Mouse (Mus musculus): Measurements from ENCODE around the gene 2310009B15Rik. TPM values are rescaled to one million over a fixed set of nuclear protein-coding genes. Genes with fewer than 3 reads are reported as not detected.

Gene 2310009B15Rik
- total RNA-seq, 4 experiments from 2014 or later = 21.3 to 24.4 (median 22.3) TPM

GRCm38 (mm10) chr1:138842756-138843155 lies 13.9 kb downstream of the 2310009B15Rik start:
- DNase-seq (ENCODE audit: low spot score in 2 of 2) = no peak

- DNase-seq (ENCODE audit: low spot score in 2 of 2) = no peak
Observed at GRCm38 (mm10) chr1:138842315-138842714, 14.3 kb downstream of the 2310009B15Rik start.

- DNase-seq (ENCODE audit: low spot score in 2 of 2) = no peak
Observed at GRCm38 (mm10) chr1:138841306-138842095, 15.2 kb downstream of the 2310009B15Rik start.

- no peak for DNase-seq (ENCODE audit: low spot score in 2 of 2)
Observed at GRCm38 (mm10) chr1:138840440-138841305, 16.0 kb downstream of the 2310009B15Rik start.

GRCm38 (mm10) chr1:138839809-138840430 lies 16.7 kb downstream of the 2310009B15Rik start:
- no peak for DNase-seq (ENCODE audit: low spot score in 2 of 2)

- DNase-seq (ENCODE audit: low spot score in 2 of 2) = no peak
Observed at GRCm38 (mm10) chr1:138839291-138839690, 17.4 kb downstream of the 2310009B15Rik start.

- DNase-seq (ENCODE audit: low spot score in 2 of 2) = no peak
Observed at GRCm38 (mm10) chr1:138837786-138838743, 18.6 kb downstream of the 2310009B15Rik start.

- no peak for DNase-seq (ENCODE audit: low spot score in 2 of 2)
Observed at GRCm38 (mm10) chr1:138835355-138835900, 21.2 kb downstream of the 2310009B15Rik start.

- DNase-seq (ENCODE audit: low spot score in 2 of 2) = no peak
Observed at GRCm38 (mm10) chr1:138831309-138831708, 25.3 kb downstream of the 2310009B15Rik start.

- DNase-seq (ENCODE audit: low spot score in 2 of 2) = no peak
Observed at GRCm38 (mm10) chr1:138826841-138827240, 29.8 kb downstream of the 2310009B15Rik start.

- DNase-seq (ENCODE audit: low spot score in 2 of 2) = no peak
Observed at GRCm38 (mm10) chr1:138822985-138823322, 33.7 kb downstream of the 2310009B15Rik start.

- DNase-seq (ENCODE audit: low spot score in 2 of 2) = no peak
Observed at GRCm38 (mm10) chr1:138822255-138822984, 34.2 kb downstream of the 2310009B15Rik start.

Other genes with a start within 250 kb of the 2310009B15Rik start
- 10 to 100 TPM; 38.0 to 46.2 (median 38.4) TPM for gene Nek7, start 236.7 kb downstream of the 2310009B15Rik start, total RNA-seq (2022)
- gene Lhx9, start 8.3 kb downstream of the 2310009B15Rik start, total RNA-seq (2022) = 10 to 100 TPM; 11.9 to 16.6 (median 14.6) TPM
- gene Dennd1b, start 106.6 kb upstream of the 2310009B15Rik start, total RNA-seq (2022) = 10 to 100 TPM; 45.2 to 65.3 (median 56.2) TPM

All from layer of hippocampus, adult 8-10 months (tissue).